Mouse (Mus musculus) cerebellum, postnatal 10 days (tissue): ENCODE measurements around the gene Tbp.
"Not testable (repeated sequence)": the region's sequence is repeated elsewhere in the genome, so short reads cannot be mapped to it uniquely, and the experiment has no call there.

Source experiments
- DNase-seq, 2 experiments: peaks; one replicate each; pipeline ENCODE4 v3.0.0; 2021; ENCODE audit warnings: mixed read lengths in 2 of 2

The Tbp gene

DNA sequence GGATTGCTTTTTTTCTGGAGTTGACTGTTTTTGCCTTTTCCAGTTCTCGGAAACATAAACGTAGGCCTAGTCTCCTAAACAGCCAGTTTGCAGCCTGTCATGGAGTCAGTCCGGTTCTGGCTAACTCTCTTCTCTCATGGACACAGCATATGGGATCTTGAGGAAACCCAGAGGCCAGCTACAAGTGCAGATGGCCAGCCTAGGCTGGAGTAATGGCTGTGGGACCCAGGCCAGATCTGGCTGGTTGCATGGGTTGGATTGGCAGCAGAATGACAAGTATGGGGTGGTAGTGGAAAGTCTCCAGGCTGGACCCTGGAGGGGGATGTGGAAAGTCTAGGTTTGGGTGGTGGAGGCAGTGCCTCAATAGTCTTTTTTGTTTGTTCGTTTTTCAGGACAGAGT, 40.6 kb downstream of the Tbp start:
- DNase-seq = peak; percentile 43 to 64

DNA sequence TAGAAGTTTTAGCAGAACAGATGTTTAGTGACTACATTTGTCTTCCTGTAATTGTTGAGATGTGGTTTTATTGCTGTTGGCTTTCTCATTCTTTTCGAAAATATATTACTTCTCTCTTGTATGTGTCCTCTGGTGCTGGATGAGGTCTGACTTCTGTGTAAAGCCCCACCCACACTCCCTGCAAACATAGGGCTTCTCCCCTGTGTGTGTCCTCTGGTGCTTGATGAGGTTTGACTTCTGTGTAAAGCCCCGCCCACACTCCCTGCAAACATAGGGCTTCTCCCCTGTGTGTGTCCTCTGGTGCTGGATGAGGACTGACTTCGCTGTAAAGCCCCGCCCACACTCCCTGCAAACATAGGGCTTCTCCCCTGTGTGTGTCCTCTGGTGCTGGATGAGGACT, 44.2 kb downstream of the Tbp start:
- DNase-seq = not testable (repeated sequence)

DNA sequence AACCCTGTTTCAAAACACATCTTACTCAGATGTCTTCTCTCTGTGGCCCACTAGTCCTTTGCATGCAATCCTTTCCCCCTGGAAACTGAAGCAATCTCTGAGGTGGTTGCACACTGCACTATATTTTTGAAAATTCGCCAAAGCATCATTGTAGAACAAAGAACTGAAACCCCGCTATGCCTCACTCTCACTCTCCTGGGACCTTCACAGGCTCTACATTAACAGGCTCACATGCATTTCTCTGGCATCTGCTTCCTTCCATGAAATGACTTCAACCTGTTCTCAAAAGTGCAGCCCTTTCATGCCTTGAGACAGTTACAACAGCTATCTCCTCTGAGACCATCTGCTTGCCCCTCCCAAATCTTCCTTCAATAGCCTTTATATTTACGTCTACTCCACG, 46.8 kb downstream of the Tbp start:
- no peak for DNase-seq

DNA sequence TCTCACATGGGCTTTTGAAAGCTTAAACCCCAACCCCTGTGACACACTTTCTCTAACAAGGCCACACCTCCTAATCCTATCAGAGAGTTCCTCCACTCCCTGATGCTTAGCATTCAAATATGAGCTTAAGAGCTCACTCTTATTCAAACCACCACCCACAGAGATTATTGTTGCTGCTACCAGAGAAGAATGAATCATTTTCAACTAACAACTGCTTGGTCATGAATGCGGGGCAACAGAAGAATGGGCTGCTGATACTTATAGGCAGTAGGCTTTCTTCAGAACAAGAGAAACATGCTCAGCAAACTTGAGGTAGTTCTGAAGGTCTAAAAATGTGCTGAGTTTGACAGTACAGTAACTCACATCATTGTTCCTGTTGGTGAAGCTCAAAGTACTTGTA, 50.0 kb downstream of the Tbp start:
- no peak for DNase-seq

DNA sequence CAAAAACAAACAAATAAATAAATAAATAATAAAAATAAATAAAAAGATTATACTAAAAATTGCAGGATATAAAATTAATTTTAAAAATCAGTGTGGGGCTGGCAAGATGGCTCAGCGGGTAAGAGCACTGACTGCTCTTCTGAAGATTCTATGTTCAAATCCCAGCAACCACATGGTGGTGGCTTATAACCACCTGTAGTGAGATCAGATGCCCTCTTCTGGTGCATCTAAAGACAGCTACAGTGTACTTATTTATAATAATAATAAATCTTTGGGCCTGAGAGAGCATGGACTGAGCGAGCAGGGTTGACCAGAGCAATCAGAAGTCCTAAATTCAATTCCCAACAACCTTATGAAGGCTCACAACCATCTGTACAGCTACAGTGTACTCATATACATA, 60.3 kb downstream of the Tbp start:
- DNase-seq = no peak

DNA sequence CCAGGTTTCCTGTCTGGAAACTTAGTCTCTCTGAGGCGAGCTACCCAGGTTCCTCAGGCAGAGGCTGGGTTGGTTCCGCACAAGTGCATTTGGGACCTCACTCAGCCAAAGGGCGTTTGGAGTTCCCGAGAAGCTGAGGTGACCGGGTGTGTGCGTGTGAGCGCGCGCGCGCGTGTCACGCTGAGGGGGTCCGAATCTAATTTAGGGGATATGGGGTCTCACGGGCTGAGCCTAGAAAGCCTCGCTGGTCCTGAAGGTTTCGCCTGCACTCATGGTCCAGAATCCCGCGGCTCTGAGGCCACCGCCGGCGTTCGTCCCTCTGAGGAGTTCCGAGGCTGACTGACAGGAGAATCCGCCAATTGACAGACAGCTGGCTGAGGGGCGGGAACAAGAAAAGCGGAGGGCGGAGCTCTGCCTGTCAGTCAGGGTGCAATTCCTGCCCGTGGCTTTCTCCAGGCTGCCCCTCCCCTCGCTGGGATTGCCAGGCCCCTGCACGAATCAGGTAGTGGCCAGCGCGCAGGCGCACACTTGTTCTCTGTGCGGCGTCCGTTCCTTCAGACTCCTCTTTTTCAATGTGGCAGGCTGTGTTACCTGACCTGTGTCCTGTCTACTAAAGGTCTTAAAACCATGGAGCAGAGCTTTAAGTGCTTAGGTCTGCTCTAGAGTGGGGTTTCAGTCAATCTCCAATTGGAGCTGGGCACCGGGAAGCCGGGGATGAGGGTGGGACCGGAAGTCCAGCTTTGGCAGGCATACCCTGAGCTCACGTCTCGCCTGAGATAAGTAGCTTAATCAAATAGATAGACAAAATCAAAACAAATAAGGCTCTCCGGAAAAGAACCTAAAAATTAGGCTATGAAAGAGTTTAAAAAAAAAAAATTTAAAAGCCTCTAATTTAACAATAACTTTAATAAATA, 64.6 kb downstream of the Tbp start, which contains the start of gene Prdm9:
Gene Prdm9 (minus strand): TSS at position 341 of the 914 bp plus-strand sequence.
- DNase-seq = peak; percentile 99 to 100

DNA sequence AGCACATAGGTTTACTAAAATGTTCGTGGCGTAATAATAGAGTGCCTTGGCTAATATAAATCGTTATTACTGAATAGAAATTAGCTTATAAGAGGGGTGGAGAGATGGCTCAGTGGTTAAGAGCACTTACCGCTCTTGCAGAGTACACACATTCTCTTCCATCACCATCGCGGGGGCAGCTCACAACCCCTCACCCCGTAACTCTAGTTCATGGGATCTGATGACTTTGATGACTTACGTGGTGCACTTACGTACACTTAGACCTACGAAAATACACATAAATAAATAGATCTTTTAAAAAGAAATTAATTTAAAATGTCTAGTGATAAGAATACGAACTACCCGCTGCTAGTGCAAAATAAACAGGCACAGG, 65.2 kb downstream of the Tbp start:
- DNase-seq = peak; percentile 31 to 51

DNA sequence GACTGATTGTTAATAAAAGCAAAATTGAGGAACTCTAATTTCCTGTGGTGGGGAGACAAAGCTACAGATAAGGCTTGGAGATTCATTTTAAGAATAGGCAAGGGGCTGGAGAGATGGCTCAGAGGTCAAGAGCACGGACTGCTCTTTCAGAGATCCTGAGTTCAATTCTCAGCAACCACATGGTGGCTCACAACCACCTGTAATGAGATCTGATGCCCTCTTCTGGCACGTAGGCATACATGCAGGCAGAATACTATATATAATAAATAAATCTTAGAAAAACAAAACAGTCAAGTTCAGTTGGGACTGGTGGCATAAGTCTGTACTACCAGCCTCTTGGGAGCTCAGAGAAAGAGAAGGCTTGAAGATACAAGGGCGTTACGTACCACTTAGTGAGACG, 67.2 kb downstream of the Tbp start:
- no peak for DNase-seq

DNA sequence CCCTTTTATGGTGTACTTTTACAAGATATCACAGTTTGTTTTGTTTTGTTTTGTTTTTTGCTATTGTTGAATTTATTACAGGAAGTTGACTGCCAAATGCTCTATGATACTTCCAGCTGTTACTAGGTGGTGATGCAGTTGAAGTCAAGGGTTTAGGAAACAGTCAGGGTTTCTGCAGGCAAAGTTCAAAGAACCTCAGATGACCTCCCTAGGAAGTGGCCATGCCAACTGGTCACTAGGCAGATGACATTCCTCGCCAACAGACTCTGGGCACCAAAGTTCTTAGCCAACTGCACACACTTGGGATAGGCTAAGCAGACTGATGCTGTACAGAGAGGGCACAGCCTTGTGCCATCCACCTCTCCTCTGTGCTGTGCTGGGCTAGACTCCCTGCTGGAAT, 75.4 kb downstream of the Tbp start:
- no peak for DNase-seq

DNA sequence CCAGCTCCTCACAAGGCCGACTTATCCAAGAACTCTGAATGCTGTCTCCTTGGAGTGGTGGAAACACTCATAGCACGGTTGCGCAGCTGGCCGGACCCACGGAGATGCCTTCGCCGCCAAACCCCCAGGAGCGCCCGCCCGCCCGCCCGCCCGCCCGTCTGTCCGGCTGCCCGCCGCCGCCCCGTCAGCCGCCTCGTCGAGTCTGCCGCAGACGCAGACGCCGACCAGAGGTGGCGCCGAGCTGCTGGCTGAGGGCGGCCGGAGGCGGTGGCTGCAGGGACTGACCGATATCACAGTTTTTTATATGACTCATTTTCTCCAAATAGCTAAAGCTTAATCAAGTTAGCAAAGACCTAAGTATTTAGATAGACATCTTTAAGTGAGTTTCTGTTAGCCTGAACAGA, 77.6 kb downstream of the Tbp start:
- DNase-seq = peak; percentile 44 to 64
